Mouse (Mus musculus) megakaryocyte, embryonic 14.5 days (primary cell): ENCODE measurements around the gene Cep152.

Experiments used
- FLI1 ChIP-seq: IDR thresholded peaks from 2 replicates; pipeline ENCODE4 v1.6.1; 2012; ENCODE audit warnings: low read length, inconsistent platforms, mixed read lengths
- GATA1 ChIP-seq: IDR thresholded peaks from 3 replicates; pipeline ENCODE4 v1.6.1; 2012; ENCODE audit warnings: mixed read lengths, low read length, inconsistent platforms, borderline replicate concordance

DNA sequence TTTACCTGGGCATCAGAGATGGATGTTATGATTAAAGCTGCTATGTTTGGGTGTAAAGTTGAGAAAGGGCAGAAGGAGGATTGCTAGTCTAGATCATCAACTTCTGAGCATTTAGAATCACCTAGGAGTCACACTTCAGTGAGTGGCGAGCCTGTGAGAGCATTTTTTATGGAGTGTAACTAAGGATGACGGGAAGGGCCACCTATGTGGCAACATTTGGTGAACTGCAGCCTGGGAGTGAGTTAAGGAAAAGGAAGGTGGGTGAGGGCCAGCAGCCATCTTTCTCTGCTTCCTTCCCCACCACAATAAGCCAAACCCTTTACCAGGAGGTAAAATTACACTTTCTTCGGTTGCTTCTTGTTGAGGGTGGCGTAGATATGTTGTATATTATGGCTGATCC lies 33.0 kb downstream of the Cep152 start:
- no peak for TF ChIP-seq GATA1
- TF ChIP-seq FLI1: no peak
